Mouse (Mus musculus): ENCODE results near the gene C2cd2. TPM values are rescaled to one million over a fixed set of nuclear protein-coding genes. Genes with fewer than 3 reads are reported as not detected.

The C2cd2 gene
- polyA plus RNA-seq, 1 experiment: 11.4 TPM

DNA sequence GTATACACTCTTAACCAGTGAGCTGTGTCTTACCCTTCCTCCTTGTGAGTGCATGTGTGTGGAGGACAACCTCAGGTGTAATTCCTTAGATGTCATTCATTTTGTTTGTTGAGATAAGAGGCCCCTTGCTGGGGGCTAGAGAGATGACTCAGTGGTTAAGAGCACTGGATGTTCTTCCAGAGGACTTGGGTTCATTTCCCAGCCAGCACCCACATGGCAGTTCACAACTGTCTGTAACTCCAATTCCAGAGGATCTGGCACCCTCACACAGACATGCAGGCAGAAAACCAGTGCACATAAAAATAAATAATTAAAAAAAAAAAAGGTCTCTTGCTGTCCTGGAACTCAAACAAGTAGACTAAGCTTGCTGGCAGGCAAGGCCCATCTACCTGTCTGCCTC, 20.6 kb downstream of the C2cd2 start:
- no peaks in the 10 kb centered on the region for H3K36me3 ChIP-seq (ENCODE audit: control insufficient read depth, insufficient read depth, low read length)
- no peak overlapping the region for H3K4me3 ChIP-seq (ENCODE audit: control insufficient read depth, low read depth, low read length)
- no peaks in the 10 kb centered on the region for H3K27me3 ChIP-seq (ENCODE audit: control insufficient read depth, insufficient read depth, low read length)
- no peak for TF ChIP-seq POLR2A (IDR thresholded peaks at IDR 0.05; ENCODE audit: control insufficient read depth, low read depth, low read length)
- no peak for TF ChIP-seq CTCF (IDR thresholded peaks at IDR 0.05; ENCODE audit: control insufficient read depth, insufficient read depth, insufficient replicate concordance, low read depth, low read length)
- H3K4me1 ChIP-seq (ENCODE audit: control insufficient read depth, insufficient read depth, low read length): no peaks in the 10 kb centered on the region
- no peak overlapping the region for H3K27ac ChIP-seq (ENCODE audit: control insufficient read depth, insufficient read depth, low read depth, low read length)

DNA sequence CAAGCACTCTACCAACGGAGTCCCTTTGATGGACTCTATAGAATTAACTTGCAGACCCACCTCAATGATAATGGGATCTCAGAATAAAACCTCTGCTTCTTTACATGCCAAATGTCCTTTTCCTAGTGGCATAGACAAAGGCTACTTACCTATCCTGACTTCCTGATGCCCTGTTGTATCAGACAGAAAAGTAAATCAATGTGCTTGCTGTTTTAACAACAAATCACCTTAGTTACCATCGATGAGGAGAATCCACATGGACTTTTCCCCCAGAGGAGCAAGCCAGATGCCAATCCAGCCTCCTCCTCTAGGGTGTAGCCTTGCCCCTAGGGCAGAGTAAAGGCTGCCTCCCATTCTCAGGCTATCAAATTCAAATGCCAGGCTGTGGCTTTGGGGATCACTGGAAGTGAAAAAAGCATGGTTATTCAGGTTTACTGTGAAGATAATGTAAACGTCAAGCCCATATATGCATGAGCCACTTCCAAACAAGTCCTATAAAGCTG, 21.9 kb downstream of the C2cd2 start:
- no peak for TF ChIP-seq POLR2A (IDR thresholded peaks at IDR 0.05; ENCODE audit: control insufficient read depth, low read depth, low read length)
- no peak for TF ChIP-seq CTCF (IDR thresholded peaks at IDR 0.05; ENCODE audit: control insufficient read depth, insufficient read depth, insufficient replicate concordance, low read depth, low read length)
- Histone ChIP-seq H3K4me3 (ENCODE audit: control insufficient read depth, low read depth, low read length) (no peak overlapping the region), H3K27me3 (ENCODE audit: control insufficient read depth, insufficient read depth, low read length) (no peaks in the 10 kb centered on the region), H3K4me1 (ENCODE audit: control insufficient read depth, insufficient read depth, low read length) (no peaks in the 10 kb centered on the region), H3K36me3 (ENCODE audit: control insufficient read depth, insufficient read depth, low read length) (no peaks in the 10 kb centered on the region), H3K27ac (ENCODE audit: control insufficient read depth, insufficient read depth, low read depth, low read length) (no peak overlapping the region)

DNA sequence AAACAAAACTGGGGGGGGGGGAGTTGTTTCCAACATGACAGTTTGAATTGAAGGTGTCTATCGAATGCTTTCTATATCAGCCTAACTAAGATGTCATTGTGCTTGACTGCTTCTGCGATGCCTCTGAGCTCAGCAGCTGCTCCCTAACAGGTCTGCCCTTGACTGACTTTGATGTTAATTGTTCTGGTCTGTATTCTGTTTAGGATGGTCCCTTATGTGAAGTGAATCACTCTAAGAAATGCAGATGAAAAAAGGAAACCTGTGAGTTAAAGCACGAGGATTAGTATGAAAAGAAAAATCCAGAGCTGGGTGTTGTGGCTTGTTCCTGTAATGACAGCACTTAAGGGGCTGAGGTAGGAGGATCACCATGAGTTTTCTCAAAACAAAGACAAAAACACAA, 26.6 kb downstream of the C2cd2 start:
- TF ChIP-seq CTCF (IDR thresholded peaks at IDR 0.05; ENCODE audit: control insufficient read depth, insufficient read depth, insufficient replicate concordance, low read depth, low read length) (no peak), POLR2A (IDR thresholded peaks at IDR 0.05; ENCODE audit: control insufficient read depth, low read depth, low read length) (no peak)
- Histone ChIP-seq H3K27me3 (ENCODE audit: control insufficient read depth, insufficient read depth, low read length) (no peaks in the 10 kb centered on the region), H3K4me3 (ENCODE audit: control insufficient read depth, low read depth, low read length) (no peak overlapping the region)

GRCm38 (mm10) chr16:97930231-97930630, 32.2 kb downstream of the C2cd2 start:
- Histone ChIP-seq H3K36me3 (ENCODE audit: control insufficient read depth, insufficient read depth, low read length) (no peaks in the 10 kb centered on the region), H3K27ac (ENCODE audit: control insufficient read depth, insufficient read depth, low read depth, low read length) (no peak overlapping the region), H3K27me3 (ENCODE audit: control insufficient read depth, insufficient read depth, low read length) (no peaks in the 10 kb centered on the region), H3K4me3 (ENCODE audit: control insufficient read depth, low read depth, low read length) (no peak overlapping the region), H3K4me1 (ENCODE audit: control insufficient read depth, insufficient read depth, low read length) (no peaks in the 10 kb centered on the region)
- no peak for TF ChIP-seq POLR2A (IDR thresholded peaks at IDR 0.05; ENCODE audit: control insufficient read depth, low read depth, low read length)
- TF ChIP-seq CTCF (IDR thresholded peaks at IDR 0.05; ENCODE audit: control insufficient read depth, insufficient read depth, insufficient replicate concordance, low read depth, low read length): no peak

More for the DNA sequence above, 26.6 kb downstream of the C2cd2 start:
- no peak overlapping the region for H3K27ac ChIP-seq (ENCODE audit: control insufficient read depth, insufficient read depth, low read depth, low read length)
- no peaks in the 10 kb centered on the region for H3K4me1 ChIP-seq (ENCODE audit: control insufficient read depth, insufficient read depth, low read length)
- no peaks in the 10 kb centered on the region for H3K36me3 ChIP-seq (ENCODE audit: control insufficient read depth, insufficient read depth, low read length)

DNA sequence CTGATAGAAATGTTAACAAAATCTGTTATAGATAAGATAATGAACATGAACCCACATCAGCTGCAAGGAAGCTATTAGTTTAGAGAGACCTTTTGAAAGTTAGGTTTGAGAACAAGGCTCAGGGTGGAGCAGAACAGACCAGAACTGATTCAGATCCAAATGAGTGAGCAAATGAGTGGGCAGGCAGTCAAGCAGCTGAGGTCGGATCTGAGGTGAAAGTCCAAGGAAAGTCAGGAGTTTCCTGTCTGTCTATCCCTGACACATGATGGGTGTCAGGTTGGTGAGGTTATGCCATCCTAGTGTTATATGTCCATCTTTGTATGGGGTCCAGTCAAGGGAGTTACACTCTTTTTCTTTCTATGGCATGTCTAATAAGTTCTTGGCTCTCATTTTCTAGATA, 32.9 kb downstream of the C2cd2 start:
- TF ChIP-seq POLR2A (IDR thresholded peaks at IDR 0.05; ENCODE audit: control insufficient read depth, low read depth, low read length) (no peak), CTCF (IDR thresholded peaks at IDR 0.05; ENCODE audit: control insufficient read depth, insufficient read depth, insufficient replicate concordance, low read depth, low read length) (no peak)
- no peak overlapping the region for H3K4me3 ChIP-seq (ENCODE audit: control insufficient read depth, low read depth, low read length)

GRCm38 (mm10) chr16:97927331-97927938, 35.0 kb downstream of the C2cd2 start:
- TF ChIP-seq CTCF (IDR thresholded peaks at IDR 0.05; ENCODE audit: control insufficient read depth, insufficient read depth, insufficient replicate concordance, low read depth, low read length) (no peak), POLR2A (IDR thresholded peaks at IDR 0.05; ENCODE audit: control insufficient read depth, low read depth, low read length) (no peak)
- Histone ChIP-seq H3K36me3 (ENCODE audit: control insufficient read depth, insufficient read depth, low read length) (no peaks in the 10 kb centered on the region), H3K4me3 (ENCODE audit: control insufficient read depth, low read depth, low read length) (no peak overlapping the region), H3K27ac (ENCODE audit: control insufficient read depth, insufficient read depth, low read depth, low read length) (no peak overlapping the region), H3K27me3 (ENCODE audit: control insufficient read depth, insufficient read depth, low read length) (no peaks in the 10 kb centered on the region), H3K4me1 (ENCODE audit: control insufficient read depth, insufficient read depth, low read length) (no peaks in the 10 kb centered on the region)

More for the DNA sequence above, 32.9 kb downstream of the C2cd2 start:
- H3K4me1 ChIP-seq (ENCODE audit: control insufficient read depth, insufficient read depth, low read length): no peaks in the 10 kb centered on the region
- no peaks in the 10 kb centered on the region for H3K27me3 ChIP-seq (ENCODE audit: control insufficient read depth, insufficient read depth, low read length)
- no peak overlapping the region for H3K27ac ChIP-seq (ENCODE audit: control insufficient read depth, insufficient read depth, low read depth, low read length)
- H3K36me3 ChIP-seq (ENCODE audit: control insufficient read depth, insufficient read depth, low read length): no peaks in the 10 kb centered on the region

- Histone ChIP-seq H3K4me1 (ENCODE audit: control insufficient read depth, insufficient read depth, low read length) (peaks cover 6% of the 10 kb centered on the region), H3K27me3 (ENCODE audit: control insufficient read depth, insufficient read depth, low read length) (no peaks in the 10 kb centered on the region), H3K4me3 (ENCODE audit: control insufficient read depth, low read depth, low read length) (no peak overlapping the region), H3K27ac (ENCODE audit: control insufficient read depth, insufficient read depth, low read depth, low read length) (no peak overlapping the region), H3K36me3 (ENCODE audit: control insufficient read depth, insufficient read depth, low read length) (no peaks in the 10 kb centered on the region)
- no peak for TF ChIP-seq CTCF (IDR thresholded peaks at IDR 0.05; ENCODE audit: control insufficient read depth, insufficient read depth, insufficient replicate concordance, low read depth, low read length)
- no peak for TF ChIP-seq POLR2A (IDR thresholded peaks at IDR 0.05; ENCODE audit: control insufficient read depth, low read depth, low read length)
Measured at GRCm38 (mm10) chr16:97926381-97926780, 36.0 kb downstream of the C2cd2 start.
